Mouse (Mus musculus) embryonic facial prominence, embryonic 11.5 days (tissue): ENCODE data around the gene Lca5. TPM values are rescaled to one million over a fixed set of nuclear protein-coding genes. Genes with fewer than 3 reads are reported as not detected.

ENCODE experiments used
- ATAC-seq: fragments of 200-750 bp; cut with Nextera tagmentation; replicated peaks from 2 replicates; pipeline ENCODE4 v1.8.0; 2017; ENCODE audit warnings: low read depth; ENCODE audit not compliant: insufficient number of reproducible peaks, low FRiP score, low TSS enrichment
- DNase-seq: peaks from one replicate; pipeline ENCODE4 v3.0.0-alpha.2; 2015; ENCODE audit warnings: low spot score
- H3K27ac ChIP-seq: fragments of 300-500 bp; sonication (generic); replicated peaks from 2 replicates; pipeline ENCODE4 v1.5.1; 2014; ENCODE audit warnings: mild to moderate bottlenecking, low read depth, low read length, control low read depth
- H3K27me3 ChIP-seq: fragments of 300-500 bp; sonication (generic); 2 replicates; pipeline ENCODE4 v1.6.1; 2014; ENCODE audit warnings: mild to moderate bottlenecking, low read length, moderate library complexity, mixed read lengths; ENCODE audit not compliant: control insufficient read depth, insufficient read depth
- H3K36me3 ChIP-seq: fragments of 300-500 bp; sonication (generic); replicated peaks from 2 replicates; pipeline ENCODE4 v1.6.1; 2014; ENCODE audit warnings: low read depth, mild to moderate bottlenecking, low read length, moderate library complexity, mixed read lengths; ENCODE audit not compliant: control insufficient read depth, insufficient read depth
- H3K4me1 ChIP-seq: fragments of 300-500 bp; sonication (generic); 2 replicates; pipeline ENCODE4 v1.6.1; 2014; ENCODE audit warnings: low read length, mixed read lengths; ENCODE audit not compliant: control insufficient read depth, insufficient read depth
- H3K4me2 ChIP-seq: fragments of 300-500 bp; sonication (generic); 2 replicates; pipeline ENCODE4 v1.6.1; 2014; ENCODE audit warnings: low read depth, mild to moderate bottlenecking, control low read depth, low read length, moderate library complexity
- H3K4me3 ChIP-seq: fragments of 300-500 bp; sonication (generic); 2 replicates; pipeline ENCODE4 v1.5.1; 2014; ENCODE audit warnings: low read depth, low read length, control low read depth
- H3K9ac ChIP-seq: fragments of 300-500 bp; sonication (generic); replicated peaks from 2 replicates; pipeline ENCODE4 v1.6.1; 2014; ENCODE audit warnings: mild to moderate bottlenecking, control low read depth, low read length
- H3K9me3 ChIP-seq: fragments of 300-500 bp; sonication (generic); replicated peaks from 2 replicates; pipeline ENCODE4 v1.6.1; 2016; ENCODE audit warnings: mild to moderate bottlenecking, low read length, inconsistent platforms, mixed read lengths; ENCODE audit not compliant: control insufficient read depth
- WGBS: fragments of 180-500 bp; shearing (Covaris S2); extraction: QIAGEN DNeasy Blood & Tissue Kit; methylation state at CpG from one replicate; pipeline ENCODE4 v1.1.7; 2014; 5-methylcytosine and 5-hydroxymethylcytosine counted together
- polyA plus RNA-seq: library from polyadenylated mRNA; unstranded; fragments of >200 nt; fragmentation: Nextera tagmentation; extraction: Ambion mirVana; gene quantifications from 2 replicates; pipeline ENCODE4 v1.2.1, GENCODE M21; 2014

Lca5 gene
- polyA plus RNA-seq, 1 experiment from 2014 or later, result 27.1 TPM

DNA sequence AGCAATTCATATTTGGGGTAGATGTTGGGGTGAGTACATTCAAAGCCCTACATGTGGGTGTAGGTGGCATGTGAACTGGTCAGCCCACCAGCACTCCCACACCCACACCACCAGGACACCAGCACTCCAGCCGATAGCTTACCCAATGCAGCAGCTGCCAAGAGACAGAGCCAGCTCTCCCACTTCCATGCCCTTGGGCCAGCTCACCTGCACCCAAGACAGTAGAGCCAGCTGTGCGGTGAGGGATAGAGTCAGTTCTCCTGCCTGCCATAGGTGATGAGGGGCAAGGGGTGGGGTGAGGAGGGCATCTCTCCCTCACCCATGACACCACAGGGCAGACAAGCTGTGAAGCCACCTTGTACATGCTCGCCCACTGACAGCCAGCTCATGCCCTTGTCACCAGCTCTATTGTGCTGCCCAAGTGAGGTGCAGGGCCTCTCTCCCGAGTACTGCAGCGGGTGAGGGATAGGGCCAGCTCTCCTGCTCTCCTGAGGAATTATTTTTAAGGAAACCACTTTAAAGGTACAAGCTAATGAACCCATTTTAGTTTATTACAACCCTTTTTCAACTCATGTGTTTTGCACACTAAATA, 54.6 kb downstream of the Lca5 start:
- Histone ChIP-seq H3K27ac (no peak overlapping the region), H3K9ac (no peak overlapping the region), H3K4me2 (no peak overlapping the region), H3K27me3 (no peaks in the 10 kb centered on the region), H3K4me3 (no peak overlapping the region), H3K36me3 (no peaks in the 10 kb centered on the region), H3K9me3 (no peaks in the 10 kb centered on the region), H3K4me1 (no peaks in the 10 kb centered on the region)
- ATAC-seq (no peak), DNase-seq (no peak)
- 84% methylated on average over 5 of the region's 5 CpGs for WGBS

DNA sequence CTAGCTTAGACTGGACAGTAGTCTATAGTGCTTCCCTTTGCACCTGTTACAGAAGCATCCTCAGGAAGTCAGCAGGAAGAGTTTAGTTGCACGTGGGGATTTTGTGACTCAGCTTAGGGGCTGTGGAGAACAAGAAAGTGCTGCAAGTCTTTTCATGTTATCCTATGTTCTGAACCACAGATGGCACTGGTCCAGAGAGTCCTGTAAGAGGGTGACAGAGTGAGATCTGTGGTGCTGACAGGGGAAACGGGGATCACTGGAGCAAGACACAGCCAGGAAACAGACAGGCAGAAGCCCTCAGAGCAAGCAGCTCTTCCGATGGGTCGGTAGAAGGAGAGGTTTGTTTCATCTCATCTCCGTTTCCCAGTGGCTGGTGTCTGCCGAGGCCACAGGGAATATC, 55.6 kb downstream of the Lca5 start:
- no peak for DNase-seq
- Histone ChIP-seq H3K4me2 (no peak overlapping the region), H3K4me3 (no peak overlapping the region), H3K27me3 (no peaks in the 10 kb centered on the region), H3K9ac (no peak overlapping the region), H3K27ac (no peak overlapping the region), H3K9me3 (no peaks in the 10 kb centered on the region), H3K4me1 (no peaks in the 10 kb centered on the region), H3K36me3 (no peaks in the 10 kb centered on the region)
- WGBS, result 68% methylated on average over 6 of the region's 6 CpGs
- ATAC-seq, result no peak

DNA sequence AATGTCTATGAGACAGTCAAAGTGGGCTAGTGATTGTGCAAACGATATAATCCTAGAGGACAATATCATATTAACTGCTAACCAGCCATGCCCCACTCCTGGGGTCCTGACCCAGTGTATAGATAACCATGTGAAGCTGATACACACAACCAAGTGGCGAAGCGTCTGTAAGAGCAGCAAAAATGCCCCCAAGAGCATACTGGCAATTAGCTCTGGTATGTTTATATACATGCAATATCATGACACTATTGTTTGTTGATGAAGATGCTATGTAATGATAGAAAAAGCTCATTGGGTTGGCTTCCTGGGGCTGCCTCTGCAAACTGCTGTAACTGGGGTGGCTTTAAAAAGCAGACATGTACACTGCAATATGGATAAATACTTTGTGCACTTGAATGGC, 57.7 kb downstream of the Lca5 start:
- H3K4me2 ChIP-seq, result no peak overlapping the region
- 73% methylated on average over 3 of the region's 3 CpGs for WGBS
- ATAC-seq, result no peak
- no peak overlapping the region for H3K9ac ChIP-seq
- H3K4me3 ChIP-seq, result no peak overlapping the region
- no peak overlapping the region for H3K27ac ChIP-seq
- no peaks in the 10 kb centered on the region for H3K9me3 ChIP-seq
- DNase-seq, result no peak
- no peaks in the 10 kb centered on the region for H3K4me1 ChIP-seq
- H3K36me3 ChIP-seq, result no peaks in the 10 kb centered on the region
- H3K27me3 ChIP-seq, result no peaks in the 10 kb centered on the region

DNA sequence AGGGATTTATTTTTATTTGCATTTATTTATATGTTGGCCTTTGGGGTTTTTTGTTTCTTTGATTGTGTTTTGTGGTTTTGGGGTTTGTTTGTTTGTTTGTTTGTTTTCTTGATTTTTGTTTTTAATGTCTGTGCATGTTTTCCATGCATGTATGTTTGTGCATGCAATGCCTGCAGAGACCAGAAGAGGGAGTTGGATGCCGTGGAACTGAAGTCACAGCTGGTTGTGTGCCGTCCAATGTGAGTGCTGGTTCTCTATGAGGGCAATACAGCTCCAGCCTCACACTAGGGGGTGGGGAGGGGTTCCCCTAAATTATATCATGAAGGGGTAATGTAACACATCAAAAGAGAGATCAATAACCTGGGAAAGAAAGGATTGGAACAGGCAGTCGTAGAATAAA, 58.2 kb downstream of the Lca5 start:
- 48% methylated on average over 3 of the region's 3 CpGs for WGBS
- no peak overlapping the region for H3K9ac ChIP-seq
- no peaks in the 10 kb centered on the region for H3K4me1 ChIP-seq
- H3K9me3 ChIP-seq, result no peaks in the 10 kb centered on the region
- H3K27ac ChIP-seq, result no peak overlapping the region
- peak; percentile 55 for DNase-seq
- no peaks in the 10 kb centered on the region for H3K36me3 ChIP-seq
- H3K4me3 ChIP-seq, result no peak overlapping the region
- H3K4me2 ChIP-seq, result no peak overlapping the region
- no peaks in the 10 kb centered on the region for H3K27me3 ChIP-seq
- ATAC-seq, result no peak

DNA sequence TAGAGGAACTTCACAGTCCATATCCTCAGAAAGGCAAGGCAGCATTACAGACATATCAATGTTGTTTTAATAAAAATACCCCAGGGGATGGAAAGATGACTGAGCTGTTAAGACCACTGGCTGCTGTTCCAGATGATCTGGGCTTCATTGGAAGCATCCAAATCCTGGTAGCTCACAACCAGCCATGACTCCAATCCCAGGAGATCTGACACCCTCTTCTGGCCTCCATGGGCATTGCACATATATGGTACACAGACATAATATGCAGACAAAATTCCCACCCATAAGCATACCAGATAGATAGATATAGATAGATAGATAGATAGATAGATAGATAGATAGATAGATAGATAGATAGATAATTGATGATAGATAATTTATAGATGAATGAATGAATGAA, 59.6 kb downstream of the Lca5 start:
- no peaks in the 10 kb centered on the region for H3K4me1 ChIP-seq
- no peak overlapping the region for H3K4me3 ChIP-seq
- DNase-seq (peak; percentile 64), ATAC-seq (no peak)
- no peak overlapping the region for H3K4me2 ChIP-seq
- H3K9ac ChIP-seq, result no peak overlapping the region
- no peaks in the 10 kb centered on the region for H3K27me3 ChIP-seq
- no peaks in the 10 kb centered on the region for H3K36me3 ChIP-seq
- no peaks in the 10 kb centered on the region for H3K9me3 ChIP-seq
- no peak overlapping the region for H3K27ac ChIP-seq

DNA sequence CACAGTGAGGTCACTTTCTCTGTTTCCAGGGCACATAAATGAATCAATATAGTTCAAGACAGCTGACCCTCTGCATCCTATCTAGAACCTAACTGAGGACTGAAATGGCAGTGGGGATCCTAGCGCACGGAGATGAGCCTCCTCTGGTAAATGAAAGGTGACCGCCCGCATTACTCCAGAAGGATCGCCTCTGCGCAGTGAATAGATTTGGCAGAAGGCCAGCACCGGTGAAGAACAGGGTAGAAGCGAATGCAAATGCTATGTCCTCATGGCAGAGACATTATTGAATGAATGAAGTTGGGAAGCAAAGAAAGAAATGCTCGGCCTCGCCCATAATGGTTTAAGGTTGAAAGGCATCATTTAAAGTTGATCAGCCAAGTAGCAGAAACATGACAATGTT, 61.3 kb downstream of the Lca5 start:
- H3K9ac ChIP-seq, result no peak overlapping the region
- no peaks in the 10 kb centered on the region for H3K9me3 ChIP-seq
- H3K27me3 ChIP-seq, result no peaks in the 10 kb centered on the region
- DNase-seq (no peak), ATAC-seq (no peak)
- 89% methylated on average over 10 of the region's 10 CpGs for WGBS
- H3K36me3 ChIP-seq, result no peaks in the 10 kb centered on the region
- H3K4me2 ChIP-seq, result no peak overlapping the region
- H3K4me1 ChIP-seq, result no peaks in the 10 kb centered on the region
- H3K27ac ChIP-seq, result no peak overlapping the region
- no peak overlapping the region for H3K4me3 ChIP-seq

DNA sequence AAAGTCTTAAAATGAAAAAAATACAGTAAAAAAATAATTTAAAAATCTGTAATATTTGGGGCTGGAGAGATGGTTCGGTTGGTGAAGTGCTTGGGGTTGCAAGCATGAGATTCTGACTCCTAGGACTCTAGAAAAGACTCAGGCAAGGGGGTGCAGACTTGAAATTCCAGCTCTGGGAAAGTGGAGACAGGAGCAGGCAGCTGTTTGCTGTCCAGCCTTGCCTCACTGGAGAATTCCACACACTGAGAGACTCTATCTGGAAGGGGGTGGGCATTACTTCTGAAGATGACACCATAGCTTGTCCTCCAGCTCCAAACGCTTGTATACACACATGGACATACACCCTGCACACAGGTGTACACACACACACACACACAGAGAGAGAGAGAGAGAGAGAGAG, 63.8 kb downstream of the Lca5 start:
- Histone ChIP-seq H3K27me3 (no peaks in the 10 kb centered on the region), H3K9me3 (no peaks in the 10 kb centered on the region), H3K27ac (no peak overlapping the region), H3K36me3 (no peaks in the 10 kb centered on the region), H3K9ac (no peak overlapping the region), H3K4me1 (no peaks in the 10 kb centered on the region), H3K4me3 (no peak overlapping the region), H3K4me2 (no peak overlapping the region)
- DNase-seq (no peak), ATAC-seq (no peak)
- WGBS, result 84% methylated on average over 2 of the region's 2 CpGs

DNA sequence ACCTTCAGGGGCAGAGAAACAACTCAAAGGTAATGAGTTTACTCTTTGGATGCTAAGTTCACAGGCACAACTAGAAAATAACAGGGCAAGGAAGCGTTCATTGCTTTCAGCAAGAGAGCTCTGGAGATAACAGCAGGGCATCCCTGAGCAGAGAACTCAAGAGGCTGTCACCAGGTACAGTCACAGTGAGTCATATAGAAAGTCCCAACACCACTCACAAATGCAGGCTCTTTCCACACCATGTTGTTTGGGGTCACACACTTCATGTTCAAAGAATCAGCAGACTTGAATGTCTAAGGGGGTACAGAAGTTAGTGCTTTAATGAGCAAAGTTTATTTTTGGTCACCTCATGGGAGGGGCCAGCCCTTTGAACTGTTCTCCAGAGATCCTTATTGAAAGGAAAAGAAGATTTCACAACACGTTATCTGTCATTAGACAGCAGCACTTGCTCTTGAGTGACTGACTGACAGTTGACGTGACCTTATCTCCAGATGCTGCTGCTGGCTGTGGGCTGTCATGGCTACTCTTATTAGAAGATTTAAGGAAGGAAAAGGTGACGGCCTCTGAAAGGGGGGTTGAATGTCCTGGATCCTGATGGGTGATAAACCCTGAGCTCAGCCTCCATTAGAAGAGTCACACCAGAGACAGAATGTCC, 65.3 kb downstream of the Lca5 start:
- no peak overlapping the region for H3K4me2 ChIP-seq
- no peak for DNase-seq
- 77% methylated on average over 4 of the region's 4 CpGs for WGBS
- no peaks in the 10 kb centered on the region for H3K9me3 ChIP-seq
- H3K27me3 ChIP-seq, result no peaks in the 10 kb centered on the region
- H3K36me3 ChIP-seq, result no peaks in the 10 kb centered on the region
- H3K4me1 ChIP-seq, result no peaks in the 10 kb centered on the region
- H3K9ac ChIP-seq, result no peak overlapping the region
- H3K4me3 ChIP-seq, result no peak overlapping the region
- no peak for ATAC-seq
- no peak overlapping the region for H3K27ac ChIP-seq
